Mouse (Mus musculus) cortical plate, adult 2 months (tissue): ENCODE data around the gene Matn4.

Experiments
- CTCF ChIP-seq: fragments of 200-500 bp; IDR thresholded peaks from 2 replicates; pipeline ENCODE4 v1.5.1; 2011; ENCODE audit warnings: mild to moderate bottlenecking, control low read depth, low read length; ENCODE audit not compliant: insufficient read depth; ENCODE audit errors: extremely low read depth
- POLR2A ChIP-seq: fragments of 200-500 bp; IDR thresholded peaks from 2 replicates; pipeline ENCODE4 v1.6.1; 2011; ENCODE audit warnings: mild to moderate bottlenecking, low read length, control low read depth; ENCODE audit not compliant: insufficient read depth; ENCODE audit errors: extremely low read depth

GRCm38 (mm10) chr2:164359668-164360067, 45.3 kb downstream of the Matn4 start:
- TF ChIP-seq POLR2A (no peak), CTCF (no peak)
